Mouse (Mus musculus) E14TG2a.4 (cell line): ENCODE results near the gene Sytl4.

Experiments
- H3K27me3 ChIP-seq: 2 replicates; pipeline ENCODE4 v1.6.1; 2014; ENCODE audit warnings: low read length, control low read depth; ENCODE audit not compliant: insufficient read depth
- H3K36me3 ChIP-seq: 2 replicates; pipeline ENCODE4 v1.6.1; 2014; ENCODE audit warnings: low read length, control low read depth; ENCODE audit not compliant: insufficient read depth
- H3K4me1 ChIP-seq: replicated peaks from 2 replicates; pipeline ENCODE4 v1.6.1; 2014; ENCODE audit warnings: low read depth, low read length, control low read depth
- H3K4me3 ChIP-seq: replicated peaks from 2 replicates; pipeline ENCODE4 v1.5.1; 2014; ENCODE audit warnings: mild to moderate bottlenecking, low read length
- H3K9me3 ChIP-seq: 2 replicates; pipeline ENCODE4 v1.6.1; 2014; ENCODE audit warnings: low read length, control low read depth
- CTCF ChIP-seq: conservative IDR thresholded peaks from 2 replicates; pipeline ENCODE4 v1.5.1; 2014; ENCODE audit warnings: low read length
- NANOG ChIP-seq: IDR thresholded peaks from 2 replicates; pipeline ENCODE4 v1.6.1; 2014; ENCODE audit warnings: borderline replicate concordance, low read length, mixed read lengths
- POU5F1 ChIP-seq: IDR thresholded peaks from 2 replicates; pipeline ENCODE4 v1.6.1; 2014; ENCODE audit warnings: low read length, borderline replicate concordance

Sytl4 gene

DNA sequence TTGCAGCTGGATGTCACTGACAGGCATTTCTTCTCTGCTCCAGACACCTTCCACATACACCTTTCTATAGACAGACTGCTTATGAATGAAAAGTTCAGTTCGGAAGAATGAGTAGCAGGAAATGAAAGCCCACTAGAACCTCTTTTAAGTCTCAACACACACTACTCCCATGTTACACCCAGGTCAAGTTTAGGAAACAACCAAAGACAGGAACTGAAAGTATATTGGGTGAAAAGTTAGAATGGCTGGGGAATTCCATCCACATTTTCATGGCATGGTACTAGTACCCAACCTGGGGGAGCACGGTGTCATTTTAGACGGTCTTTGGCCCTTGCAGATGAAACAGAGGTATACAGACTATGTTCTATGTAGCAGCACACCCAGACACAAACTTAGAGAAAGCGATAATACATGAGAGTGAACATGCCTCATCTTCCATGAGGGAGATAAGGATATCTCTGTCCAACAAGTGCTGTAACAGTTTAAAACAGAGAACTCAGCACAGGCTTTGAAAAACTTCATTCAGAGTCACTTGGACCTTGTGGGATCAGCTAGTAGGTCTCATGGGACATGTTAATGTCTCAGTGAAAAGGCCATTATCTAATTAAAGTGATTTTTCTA is 44.9 kb downstream of the Sytl4 start:
- H3K4me1 ChIP-seq: no peaks in the 10 kb centered on the region
- H3K4me3 ChIP-seq: no peak overlapping the region
- H3K9me3 ChIP-seq: no peaks in the 10 kb centered on the region
- H3K27me3 ChIP-seq: no peaks in the 10 kb centered on the region
- no peaks in the 10 kb centered on the region for H3K36me3 ChIP-seq
- no peak for TF ChIP-seq CTCF
- no peak for TF ChIP-seq NANOG

- Histone ChIP-seq H3K9me3 (no peaks in the 10 kb centered on the region), H3K4me3 (no peak overlapping the region), H3K36me3 (no peaks in the 10 kb centered on the region), H3K27me3 (no peaks in the 10 kb centered on the region), H3K4me1 (no peaks in the 10 kb centered on the region)
- TF ChIP-seq POU5F1 (no peak), CTCF (peak; percentile 23), NANOG (no peak)
Measured at GRCm38 (mm10) chrX:133931302-133932013, 50.2 kb downstream of the Sytl4 start.

DNA sequence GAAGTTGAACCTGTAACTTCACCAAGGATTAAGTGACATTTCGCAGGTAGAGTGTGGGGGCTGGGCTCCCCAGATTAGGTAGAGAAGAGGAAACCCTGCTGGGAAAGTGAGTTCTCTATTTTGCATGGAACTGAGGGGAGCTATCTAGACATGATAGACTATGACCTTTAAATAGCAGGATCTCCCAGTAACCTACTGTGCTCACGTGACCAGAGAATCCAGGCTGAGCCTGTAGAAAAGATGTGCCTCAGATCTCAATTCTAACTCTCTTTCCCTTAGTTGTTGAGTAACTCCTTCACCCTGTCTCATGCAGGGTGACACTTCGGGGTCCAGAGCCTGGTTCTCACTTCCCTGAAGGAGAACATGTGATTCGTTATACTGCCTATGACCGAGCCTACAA is 54.9 kb downstream of the Sytl4 start:
- TF ChIP-seq CTCF: no peak
- TF ChIP-seq NANOG: no peak
- no peak for TF ChIP-seq POU5F1
- Histone ChIP-seq H3K4me1 (no peaks in the 10 kb centered on the region), H3K9me3 (no peaks in the 10 kb centered on the region), H3K36me3 (no peaks in the 10 kb centered on the region), H3K27me3 (no peaks in the 10 kb centered on the region), H3K4me3 (no peak overlapping the region)

GRCm38 (mm10) chrX:133921187-133921586 is 60.4 kb downstream of the Sytl4 start:
- no peaks in the 10 kb centered on the region for H3K27me3 ChIP-seq
- no peaks in the 10 kb centered on the region for H3K9me3 ChIP-seq
- H3K4me1 ChIP-seq: no peaks in the 10 kb centered on the region
- TF ChIP-seq CTCF (no peak), POU5F1 (no peak), NANOG (no peak)
- H3K36me3 ChIP-seq: no peaks in the 10 kb centered on the region
- no peak overlapping the region for H3K4me3 ChIP-seq

- TF ChIP-seq CTCF (no peak), POU5F1 (no peak), NANOG (no peak)
- Histone ChIP-seq H3K4me3 (no peak overlapping the region), H3K36me3 (no peaks in the 10 kb centered on the region), H3K27me3 (no peaks in the 10 kb centered on the region), H3K9me3 (no peaks in the 10 kb centered on the region), H3K4me1 (no peaks in the 10 kb centered on the region)
Measured at GRCm38 (mm10) chrX:133914219-133914618, 67.4 kb downstream of the Sytl4 start.

- Histone ChIP-seq H3K4me1 (no peaks in the 10 kb centered on the region), H3K36me3 (no peaks in the 10 kb centered on the region), H3K27me3 (no peaks in the 10 kb centered on the region), H3K4me3 (no peak overlapping the region), H3K9me3 (no peaks in the 10 kb centered on the region)
- TF ChIP-seq CTCF (no peak), NANOG (no peak), POU5F1 (no peak)
Measured at GRCm38 (mm10) chrX:133913006-133913405, 68.6 kb downstream of the Sytl4 start.

GRCm38 (mm10) chrX:133911397-133912103 is 70.1 kb downstream of the Sytl4 start:
- TF ChIP-seq CTCF: no peak
- TF ChIP-seq NANOG: no peak
- no peak for TF ChIP-seq POU5F1
- no peaks in the 10 kb centered on the region for H3K27me3 ChIP-seq
- no peaks in the 10 kb centered on the region for H3K36me3 ChIP-seq
- H3K9me3 ChIP-seq: no peaks in the 10 kb centered on the region
- no peaks in the 10 kb centered on the region for H3K4me1 ChIP-seq
- H3K4me3 ChIP-seq: no peak overlapping the region

DNA sequence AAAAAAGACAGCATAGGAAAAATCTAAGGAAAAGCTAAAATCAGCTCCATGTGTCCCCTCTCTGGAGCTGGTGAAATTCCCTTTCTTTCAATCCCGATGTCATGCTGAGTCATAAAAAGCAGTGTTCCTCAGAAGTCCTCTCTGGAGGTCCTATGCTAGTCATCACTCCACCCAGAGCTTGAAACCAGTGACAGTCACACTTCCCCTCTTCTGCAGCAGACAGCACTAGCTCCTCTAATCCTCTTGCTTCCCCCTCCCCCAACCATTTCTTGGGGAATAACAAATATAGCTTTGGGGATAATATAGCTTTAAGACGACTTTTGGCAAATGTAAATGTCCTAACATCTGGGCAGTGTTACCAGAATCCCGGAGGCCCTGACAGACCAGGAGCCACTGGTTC is 73.4 kb downstream of the Sytl4 start, which contains the start of gene Srpx2:
TSS of gene Srpx2 (plus strand) at position 166 of the 400 bp plus-strand sequence.
- TF ChIP-seq CTCF (no peak), NANOG (no peak), POU5F1 (no peak)
- H3K27me3 ChIP-seq: no peaks in the 10 kb centered on the region
- H3K4me3 ChIP-seq: no peak within 1 kb of the TSS
- no peaks in the 10 kb centered on the region for H3K36me3 ChIP-seq
- H3K9me3 ChIP-seq: no peaks in the 10 kb centered on the region
- H3K4me1 ChIP-seq: no peaks in the 10 kb centered on the region
